Mouse (Mus musculus) macrophage (primary cell): ENCODE results near the gene Ncam1. TPM values are rescaled to one million over a fixed set of nuclear protein-coding genes. Genes with fewer than 3 reads are reported as not detected.

Experiments used
- H3K27ac ChIP-seq: fragments of 350-480 bp; formaldehyde crosslinking; 2 replicates; pipeline ENCODE4 v1.9.0; 2021
- H3K36me3 ChIP-seq: fragments of 350-480 bp; formaldehyde crosslinking; 2 replicates; pipeline ENCODE4 v1.9.0; 2021; ENCODE audit errors: inconsistent target
- H3K4me3 ChIP-seq: fragments of 350-480 bp; formaldehyde crosslinking; 2 replicates; pipeline ENCODE4 v1.9.0; 2021; ENCODE audit errors: inconsistent target
- H3K79me2 ChIP-seq: fragments of 350-480 bp; formaldehyde crosslinking; 2 replicates; pipeline ENCODE4 v1.9.0; 2021; ENCODE audit errors: inconsistent target
- WGBS: methylation state at CpG from one replicate; pipeline ENCODE4 v1.1.7; 2026; ENCODE audit warnings: inconsistent platforms; ENCODE audit not compliant: missing documents; 5-methylcytosine and 5-hydroxymethylcytosine counted together
- polyA plus RNA-seq: library from polyadenylated mRNA; stranded (reverse); fragments of 250-400 nt; gene quantifications from 3 replicates; pipeline ENCODE4 v1.2.4, GENCODE M21; 2018; ENCODE audit warnings: inconsistent platforms

The Ncam1 gene
- polyA plus RNA-seq, 1 experiment from 2014 or later: 0.06 TPM

GRCm38 (mm10) chr9:49510666-49511065 lies 288.1 kb downstream of the Ncam1 start:
- 92% methylated on average over 4 of the region's 4 CpGs for WGBS
- Histone ChIP-seq H3K27ac (no peak overlapping the region), H3K4me3 (no peak overlapping the region), H3K79me2 (no peaks in the 10 kb centered on the region), H3K36me3 (no peaks in the 10 kb centered on the region)

GRCm38 (mm10) chr9:49509628-49510027 lies 289.1 kb downstream of the Ncam1 start:
- WGBS: 96% methylated on average over 8 of the region's 8 CpGs
- Histone ChIP-seq H3K27ac (no peak overlapping the region), H3K79me2 (no peaks in the 10 kb centered on the region), H3K36me3 (no peaks in the 10 kb centered on the region), H3K4me3 (no peak overlapping the region)

- WGBS: 91% methylated on average over 3 of the region's 3 CpGs
Measured at GRCm38 (mm10) chr9:49509094-49509493, 289.6 kb downstream of the Ncam1 start.

GRCm38 (mm10) chr9:49507829-49508585 lies 290.7 kb downstream of the Ncam1 start:
- H3K27ac ChIP-seq: no peak overlapping the region
- H3K79me2 ChIP-seq: no peaks in the 10 kb centered on the region
- H3K36me3 ChIP-seq: no peaks in the 10 kb centered on the region
- no peak overlapping the region for H3K4me3 ChIP-seq
- WGBS: 72% methylated on average over 8 of the region's 9 CpGs

More at GRCm38 (mm10) chr9:49509094-49509493, 289.6 kb downstream of the Ncam1 start:
- Histone ChIP-seq H3K27ac (no peak overlapping the region), H3K4me3 (no peak overlapping the region), H3K79me2 (no peaks in the 10 kb centered on the region), H3K36me3 (no peaks in the 10 kb centered on the region)

- H3K4me3 ChIP-seq: no peak overlapping the region
- H3K36me3 ChIP-seq: no peaks in the 10 kb centered on the region
- H3K79me2 ChIP-seq: no peaks in the 10 kb centered on the region
- 82% methylated on average over 5 of the region's 5 CpGs for WGBS
- H3K27ac ChIP-seq: no peak overlapping the region
Measured at GRCm38 (mm10) chr9:49504658-49505057, 294.1 kb downstream of the Ncam1 start.

- Histone ChIP-seq H3K79me2 (no peaks in the 10 kb centered on the region), H3K4me3 (no peak overlapping the region), H3K27ac (no peak overlapping the region), H3K36me3 (no peaks in the 10 kb centered on the region)
- WGBS: 91% methylated on average over 4 of the region's 4 CpGs
Measured at GRCm38 (mm10) chr9:49502245-49502644, 296.5 kb downstream of the Ncam1 start.

- 95% methylated on average over 2 of the region's 2 CpGs for WGBS
- Histone ChIP-seq H3K4me3 (no peak overlapping the region), H3K27ac (no peak overlapping the region), H3K36me3 (no peaks in the 10 kb centered on the region), H3K79me2 (no peaks in the 10 kb centered on the region)
Measured at GRCm38 (mm10) chr9:49499878-49500277, 298.8 kb downstream of the Ncam1 start.

- Histone ChIP-seq H3K4me3 (no peak overlapping the region), H3K36me3 (no peaks in the 10 kb centered on the region), H3K27ac (no peak overlapping the region), H3K79me2 (no peaks in the 10 kb centered on the region)
- 11% methylated on average over 4 of the region's 4 CpGs for WGBS
Measured at GRCm38 (mm10) chr9:49493979-49494649, 304.6 kb downstream of the Ncam1 start.

- Histone ChIP-seq H3K79me2 (no peaks in the 10 kb centered on the region), H3K4me3 (no peak overlapping the region), H3K36me3 (no peaks in the 10 kb centered on the region), H3K27ac (no peak overlapping the region)
- 87% methylated on average over 4 of the region's 4 CpGs for WGBS
Measured at GRCm38 (mm10) chr9:49490609-49491008, 308.1 kb downstream of the Ncam1 start.

- H3K36me3 ChIP-seq: no peaks in the 10 kb centered on the region
- H3K27ac ChIP-seq: no peak overlapping the region
- no peaks in the 10 kb centered on the region for H3K79me2 ChIP-seq
- WGBS: 34% methylated on average over 16 of the region's 16 CpGs
- H3K4me3 ChIP-seq: no peak overlapping the region
Measured at GRCm38 (mm10) chr9:49488912-49489895, 309.5 kb downstream of the Ncam1 start.

GRCm38 (mm10) chr9:49488258-49488657 lies 310.5 kb downstream of the Ncam1 start:
- WGBS: 73% methylated on average over 7 of the region's 7 CpGs
- Histone ChIP-seq H3K79me2 (no peaks in the 10 kb centered on the region), H3K27ac (no peak overlapping the region), H3K4me3 (no peak overlapping the region), H3K36me3 (no peaks in the 10 kb centered on the region)

- 86% methylated on average over 6 of the region's 6 CpGs for WGBS
- Histone ChIP-seq H3K79me2 (no peaks in the 10 kb centered on the region), H3K36me3 (no peaks in the 10 kb centered on the region), H3K27ac (no peak overlapping the region), H3K4me3 (no peak overlapping the region)
Measured at GRCm38 (mm10) chr9:49487657-49487943, 311.1 kb downstream of the Ncam1 start.

GRCm38 (mm10) chr9:49486805-49487656 lies 311.7 kb downstream of the Ncam1 start:
- Histone ChIP-seq H3K4me3 (no peak overlapping the region), H3K36me3 (no peaks in the 10 kb centered on the region), H3K27ac (no peak overlapping the region), H3K79me2 (no peaks in the 10 kb centered on the region)
- WGBS: 85% methylated on average over 9 of the region's 9 CpGs

- Histone ChIP-seq H3K4me3 (peak within 1 kb of the TSS; percentile 83), H3K79me2 (no peaks in the 10 kb centered on the region), H3K36me3 (no peaks in the 10 kb centered on the region), H3K27ac (peak within 1 kb of the TSS; percentile 38)
- under 1% methylated on average over 18 of the region's 18 CpGs for WGBS
Measured at GRCm38 (mm10) chr9:49485892-49486311, 312.8 kb downstream of the Ncam1 start, which contains the start of gene Ttc12. TSS of gene Ttc12 (minus strand) at chr9:49486225.
